Mouse (Mus musculus): ENCODE measurements at regions not wholly inside any gene's neighbourhood (a gene's known extent, or its start where the extent isn't known, plus 50 kb on each side); places are given as distances from the start of the nearest gene placed in this dataset.

DNA sequence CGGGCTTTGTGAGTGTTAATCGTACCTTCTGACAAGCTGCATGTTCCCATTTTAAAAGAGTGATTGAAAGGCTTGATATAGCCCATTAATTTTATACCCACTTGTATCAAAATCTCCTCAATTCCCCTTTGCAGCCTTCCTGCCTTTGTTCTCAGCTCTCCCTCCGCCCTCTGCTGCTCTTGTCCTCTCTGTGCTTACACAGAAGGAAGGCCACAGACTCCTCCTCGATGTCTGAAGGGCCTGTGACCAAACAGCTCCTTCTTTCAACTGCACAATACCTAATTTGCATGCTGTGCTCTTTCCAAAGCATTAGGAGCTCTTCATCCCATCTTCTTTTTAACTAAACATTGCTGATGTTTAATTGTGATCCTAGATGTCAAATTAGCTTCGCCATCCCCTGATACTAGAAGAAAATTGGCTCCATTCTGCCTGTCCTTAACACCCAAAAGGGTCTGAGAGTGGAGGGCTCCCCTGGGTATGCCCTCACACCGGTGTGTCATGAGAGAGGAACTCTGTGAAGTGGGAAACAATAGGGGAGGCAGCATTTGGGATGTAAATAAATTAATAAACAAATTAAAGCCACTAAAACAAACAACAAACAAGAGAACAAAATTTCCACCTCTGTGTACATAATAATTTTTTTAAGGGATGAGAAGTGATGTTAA, 90.8 kb upstream of the Ppargc1a start:
- Histone ChIP-seq H3K9ac (no peak overlapping the region), H3K4me1 (no peaks in the 10 kb centered on the region), H3K27me3 (no peaks in the 10 kb centered on the region), H3K4me3 (no peak overlapping the region), H3K9me3 (no peaks in the 10 kb centered on the region), H3K4me2 (no peak overlapping the region), H3K36me3 (no peaks in the 10 kb centered on the region), H3K27ac (no peak overlapping the region)
- WGBS = 64% methylated on average over 6 of the region's 6 CpGs
- no peak for ATAC-seq (ENCODE audit: borderline replicate concordance, extremely low read depth, low FRiP score, low TSS enrichment)

- Histone ChIP-seq H3K9me3 (no peaks in the 10 kb centered on the region), H3K27me3 (no peaks in the 10 kb centered on the region), H3K36me3 (no peaks in the 10 kb centered on the region), H3K4me2 (no peak overlapping the region), H3K4me1 (no peaks in the 10 kb centered on the region), H3K9ac (no peak overlapping the region), H3K4me3 (no peak overlapping the region), H3K27ac (no peak overlapping the region)
- no peak for ATAC-seq (ENCODE audit: borderline replicate concordance, extremely low read depth, low FRiP score, low TSS enrichment)
- WGBS = 79% methylated on average over 2 of the region's 2 CpGs
Measured at GRCm38 (mm10) chr5:51653507-51653906, 86.0 kb upstream of the Ppargc1a start.

DNA sequence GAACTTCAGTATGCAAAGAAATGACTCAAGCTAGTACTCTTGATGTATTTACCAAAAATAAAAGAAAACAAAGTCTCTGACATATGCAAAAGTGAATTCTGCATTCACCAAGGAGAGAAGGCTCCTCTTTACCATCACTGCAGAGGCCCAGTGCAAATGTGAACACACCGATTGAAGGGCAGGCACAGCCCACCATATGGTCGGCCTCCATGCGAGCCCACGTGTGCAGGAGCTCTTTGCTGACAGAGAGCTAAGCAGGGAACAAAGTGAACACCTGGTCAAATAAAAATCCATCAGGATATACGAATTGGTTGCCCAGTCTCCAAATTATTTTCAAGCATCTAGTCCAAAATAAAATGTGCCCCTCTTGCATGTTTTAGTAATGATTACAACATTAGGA, 56.9 kb upstream of the Ppargc1a start:
- Histone ChIP-seq H3K27ac (no peak overlapping the region), H3K9ac (no peak overlapping the region), H3K27me3 (no peaks in the 10 kb centered on the region), H3K4me3 (no peak overlapping the region), H3K4me1 (no peaks in the 10 kb centered on the region), H3K4me2 (no peak overlapping the region), H3K9me3 (no peaks in the 10 kb centered on the region), H3K36me3 (no peaks in the 10 kb centered on the region)
- ATAC-seq (ENCODE audit: borderline replicate concordance, extremely low read depth, low FRiP score, low TSS enrichment) = no peak
- 68% methylated on average over 5 of the region's 5 CpGs for WGBS

Measured in lung, embryonic 15.5 days (tissue).